Mouse (Mus musculus): ENCODE measurements around the gene Pdia5. TPM values are rescaled to one million over a fixed set of nuclear protein-coding genes. Genes with fewer than 3 reads are reported as not detected.

The Pdia5 gene
- polyA plus RNA-seq, 1 experiment from 2014 or later, result 17.0 TPM

GRCm38 (mm10) chr16:35504266-35504665 lies 13.6 kb upstream of the Pdia5 start:
- Histone ChIP-seq H3K4me2 (no peak overlapping the region), H3K4me1 (no peaks in the 10 kb centered on the region), H3K36me3 (replicated peaks) (no peaks in the 10 kb centered on the region), H3K27me3 (no peaks in the 10 kb centered on the region), H3K4me3 (replicated peaks) (no peak overlapping the region), H3K9ac (no peak overlapping the region), H3K9me3 (0 out of 2 replicates have a peak, but pooled peaks cover 8% of the 10 kb centered on the region), H3K27ac (no peak overlapping the region)
- no peak for ATAC-seq (ENCODE audit: low FRiP score)
- 86% methylated on average over 8 of the region's 8 CpGs for WGBS

- H3K27me3 ChIP-seq, result no peaks in the 10 kb centered on the region
- 89% methylated on average over 11 of the region's 11 CpGs for WGBS
- no peaks in the 10 kb centered on the region for H3K36me3 ChIP-seq (replicated peaks)
- H3K4me2 ChIP-seq, result no peak overlapping the region
- no peak for ATAC-seq (ENCODE audit: low FRiP score)
- 0 out of 2 replicates have a peak, but pooled peaks cover 8% of the 10 kb centered on the region for H3K9me3 ChIP-seq
- H3K4me1 ChIP-seq, result no peaks in the 10 kb centered on the region
- no peak overlapping the region for H3K27ac ChIP-seq
- H3K9ac ChIP-seq, result no peak overlapping the region
- H3K4me3 ChIP-seq (replicated peaks), result no peak overlapping the region
Observed at GRCm38 (mm10) chr16:35502456-35502855, 11.8 kb upstream of the Pdia5 start.

- H3K4me3 ChIP-seq (replicated peaks), result no peak overlapping the region
- H3K36me3 ChIP-seq (replicated peaks), result no peaks in the 10 kb centered on the region
- 78% methylated on average over 4 of the region's 4 CpGs for WGBS
- 0 out of 2 replicates have a peak, but pooled peaks cover 3% of the 10 kb centered on the region for H3K27me3 ChIP-seq
- H3K9ac ChIP-seq, result no peak overlapping the region
- no peak overlapping the region for H3K27ac ChIP-seq
- no peak overlapping the region for H3K4me2 ChIP-seq
- H3K4me1 ChIP-seq, result no peaks in the 10 kb centered on the region
- 0 out of 2 replicates have a peak, but pooled peaks cover 8% of the 10 kb centered on the region for H3K9me3 ChIP-seq
- no peak for ATAC-seq (ENCODE audit: low FRiP score)
Observed at GRCm38 (mm10) chr16:35501106-35501760, 10.6 kb upstream of the Pdia5 start.

GRCm38 (mm10) chr16:35500342-35500741 lies 9.7 kb upstream of the Pdia5 start:
- 91% methylated on average over 3 of the region's 3 CpGs for WGBS
- no peak overlapping the region for H3K4me2 ChIP-seq
- H3K4me1 ChIP-seq, result no peaks in the 10 kb centered on the region
- H3K36me3 ChIP-seq (replicated peaks), result no peaks in the 10 kb centered on the region
- 0 out of 2 replicates have a peak, but pooled peaks cover 3% of the 10 kb centered on the region for H3K27me3 ChIP-seq
- H3K9me3 ChIP-seq, result 0 out of 2 replicates have a peak, but pooled peaks cover 8% of the 10 kb centered on the region
- H3K27ac ChIP-seq, result no peak overlapping the region
- no peak overlapping the region for H3K4me3 ChIP-seq (replicated peaks)
- no peak overlapping the region for H3K9ac ChIP-seq
- no peak for ATAC-seq (ENCODE audit: low FRiP score)

GRCm38 (mm10) chr16:35489793-35490192 lies 880 bp downstream of the Pdia5 start:
- no peaks in the 10 kb centered on the region for H3K36me3 ChIP-seq (replicated peaks)
- ATAC-seq (ENCODE audit: low FRiP score), result no peak
- 11% methylated on average over 10 of the region's 10 CpGs for WGBS
- H3K4me1 ChIP-seq, result peaks cover 33% of the 10 kb centered on the region
- peak overlapping the region; percentile 99 for H3K4me2 ChIP-seq
- peak overlapping the region; percentile 68; the same call in 1 of the 2 replicates for H3K9ac ChIP-seq
- peak overlapping the region; percentile 80 for H3K4me3 ChIP-seq (replicated peaks)
- no peak overlapping the region for H3K27ac ChIP-seq
- peaks cover 13% of the 10 kb centered on the region; the same call in 1 of the 2 replicates for H3K27me3 ChIP-seq
- H3K9me3 ChIP-seq, result no peaks in the 10 kb centered on the region

GRCm38 (mm10) chr16:35489066-35489718 lies 1.5 kb downstream of the Pdia5 start:
- Histone ChIP-seq H3K4me2 (peak overlapping the region; percentile 99), H3K4me1 (peaks cover 39% of the 10 kb centered on the region), H3K27me3 (peaks cover 13% of the 10 kb centered on the region; the same call in 1 of the 2 replicates), H3K9me3 (no peaks in the 10 kb centered on the region), H3K4me3 (replicated peaks) (no peak overlapping the region), H3K36me3 (replicated peaks) (no peaks in the 10 kb centered on the region), H3K27ac (no peak overlapping the region), H3K9ac (no peak overlapping the region)
- 60% methylated on average over 10 of the region's 10 CpGs for WGBS
- ATAC-seq (ENCODE audit: low FRiP score), result no peak

GRCm38 (mm10) chr16:35487776-35488175 lies 2.9 kb downstream of the Pdia5 start:
- WGBS, result 88% methylated on average over 4 of the region's 4 CpGs
- no peak for ATAC-seq (ENCODE audit: low FRiP score)

GRCm38 (mm10) chr16:35487056-35487455 lies 3.6 kb downstream of the Pdia5 start:
- H3K4me1 ChIP-seq, result peaks cover 48% of the 10 kb centered on the region
- ATAC-seq (ENCODE audit: low FRiP score), result no peak
- no peak overlapping the region for H3K27ac ChIP-seq
- no peak overlapping the region for H3K4me2 ChIP-seq
- no peak overlapping the region for H3K4me3 ChIP-seq (replicated peaks)
- H3K36me3 ChIP-seq (replicated peaks), result no peaks in the 10 kb centered on the region
- 44% methylated on average over 4 of the region's 4 CpGs for WGBS
- peaks cover 13% of the 10 kb centered on the region; the same call in 1 of the 2 replicates for H3K27me3 ChIP-seq
- no peak overlapping the region for H3K9ac ChIP-seq
- no peaks in the 10 kb centered on the region for H3K9me3 ChIP-seq

More at GRCm38 (mm10) chr16:35487776-35488175, 2.9 kb downstream of the Pdia5 start:
- peaks cover 13% of the 10 kb centered on the region; the same call in 1 of the 2 replicates for H3K27me3 ChIP-seq
- H3K9ac ChIP-seq, result no peak overlapping the region
- no peaks in the 10 kb centered on the region for H3K9me3 ChIP-seq
- H3K27ac ChIP-seq, result no peak overlapping the region
- no peaks in the 10 kb centered on the region for H3K36me3 ChIP-seq (replicated peaks)
- H3K4me3 ChIP-seq (replicated peaks), result no peak overlapping the region
- H3K4me2 ChIP-seq, result no peak overlapping the region
- peaks cover 48% of the 10 kb centered on the region for H3K4me1 ChIP-seq

GRCm38 (mm10) chr16:35485711-35486110 lies 5.0 kb downstream of the Pdia5 start:
- 84% methylated on average over 9 of the region's 9 CpGs for WGBS
- no peak overlapping the region for H3K4me2 ChIP-seq
- H3K4me1 ChIP-seq, result peaks cover 45% of the 10 kb centered on the region

GRCm38 (mm10) chr16:35484526-35485233 lies 6.0 kb downstream of the Pdia5 start:
- WGBS, result 69% methylated on average over 8 of the region's 8 CpGs
- H3K27ac ChIP-seq, result peak overlapping the region; percentile 70

More at GRCm38 (mm10) chr16:35485711-35486110, 5.0 kb downstream of the Pdia5 start:
- Histone ChIP-seq H3K9ac (no peak overlapping the region), H3K27me3 (peaks cover 13% of the 10 kb centered on the region; the same call in 1 of the 2 replicates), H3K27ac (no peak overlapping the region), H3K4me3 (replicated peaks) (no peak overlapping the region), H3K36me3 (replicated peaks) (no peaks in the 10 kb centered on the region), H3K9me3 (no peaks in the 10 kb centered on the region)
- ATAC-seq (ENCODE audit: low FRiP score), result no peak

GRCm38 (mm10) chr16:35484105-35484504 lies 6.6 kb downstream of the Pdia5 start:
- Histone ChIP-seq H3K4me2 (peak overlapping the region; percentile 2; the same call in 1 of the 2 replicates), H3K36me3 (replicated peaks) (no peaks in the 10 kb centered on the region), H3K4me1 (peaks cover 37% of the 10 kb centered on the region), H3K9me3 (no peaks in the 10 kb centered on the region), H3K9ac (no peak overlapping the region), H3K27ac (peak overlapping the region; percentile 70), H3K4me3 (replicated peaks) (no peak overlapping the region), H3K27me3 (peaks cover 5% of the 10 kb centered on the region; the same call in 1 of the 2 replicates)
- no peak; the same call in 1 of the 2 replicates for ATAC-seq (ENCODE audit: low FRiP score)
- 17% methylated on average over 4 of the region's 4 CpGs for WGBS

More at GRCm38 (mm10) chr16:35484526-35485233, 6.0 kb downstream of the Pdia5 start:
- H3K4me2 ChIP-seq, result peak overlapping the region; percentile 2; the same call in 1 of the 2 replicates
- peaks cover 43% of the 10 kb centered on the region for H3K4me1 ChIP-seq
- H3K4me3 ChIP-seq (replicated peaks), result no peak overlapping the region
- peaks cover 9% of the 10 kb centered on the region; the same call in 1 of the 2 replicates for H3K27me3 ChIP-seq
- H3K9ac ChIP-seq, result no peak overlapping the region
- no peaks in the 10 kb centered on the region for H3K9me3 ChIP-seq
- no peak; the same call in 1 of the 2 replicates for ATAC-seq (ENCODE audit: low FRiP score)
- H3K36me3 ChIP-seq (replicated peaks), result no peaks in the 10 kb centered on the region

- no peaks in the 10 kb centered on the region for H3K9me3 ChIP-seq
- peaks cover 15% of the 10 kb centered on the region for H3K4me1 ChIP-seq
- no peak overlapping the region for H3K4me3 ChIP-seq (replicated peaks)
- H3K36me3 ChIP-seq (replicated peaks), result no peaks in the 10 kb centered on the region
- no peak overlapping the region for H3K4me2 ChIP-seq
- peak overlapping the region; percentile 57; the same call in 1 of the 2 replicates for H3K27ac ChIP-seq
- ATAC-seq (ENCODE audit: low FRiP score), result no peak
- no peak overlapping the region for H3K9ac ChIP-seq
- no peaks in the 10 kb centered on the region for H3K27me3 ChIP-seq
- WGBS, result 58% methylated on average over 6 of the region's 6 CpGs
Observed at GRCm38 (mm10) chr16:35479301-35479700, 11.4 kb downstream of the Pdia5 start.

All from forebrain, embryonic 12.5 days (tissue).